Mouse (Mus musculus): Measurements from ENCODE around the gene Acot11. TPM values are rescaled to one million over a fixed set of nuclear protein-coding genes. Genes with fewer than 3 reads are reported as not detected.
A peak's percentile ranks its signal among the peaks of the same experiment; 100 is the strongest.
"Not testable (repeated sequence)": the region's sequence is repeated elsewhere in the genome, so short reads cannot be mapped to it uniquely, and the experiment has no call there.

The Acot11 gene
- polyA plus RNA-seq, 1 experiment from 2014 or later: 1.4 TPM

DNA sequence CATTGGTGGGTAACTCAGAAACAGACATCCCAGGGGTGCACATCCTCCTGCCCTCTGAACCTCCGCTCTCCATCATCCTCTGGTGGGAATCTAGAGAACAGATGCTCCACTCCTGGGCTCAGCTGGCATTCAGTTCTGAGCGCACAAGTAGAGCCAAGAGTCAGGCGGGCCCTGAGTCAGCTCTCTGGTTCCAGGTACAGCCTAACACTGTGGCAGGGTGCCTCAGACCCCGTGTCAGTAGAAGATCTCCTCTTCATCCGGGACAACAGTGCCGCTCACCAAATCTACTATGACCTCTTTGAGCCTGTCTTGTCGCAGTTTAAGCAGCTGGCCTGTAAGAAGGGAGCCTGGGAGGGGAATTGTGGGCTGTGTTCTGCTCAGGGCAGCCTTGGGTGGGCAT is 58.9 kb downstream of the Acot11 start:
- Histone ChIP-seq H3K9ac (ENCODE audit: low read length) (no peak overlapping the region), H3K4me1 (ENCODE audit: control insufficient read depth, insufficient read depth, low read length) (no peaks in the 10 kb centered on the region), H3K4me2 (ENCODE audit: low read depth) (no peak overlapping the region), H3K9me3 (ENCODE audit: control insufficient read depth, low read length) (no peaks in the 10 kb centered on the region), H3K36me3 (ENCODE audit: control insufficient read depth, insufficient read depth, low read length) (no peaks in the 10 kb centered on the region), H3K27me3 (ENCODE audit: control insufficient read depth, insufficient read depth, low read length) (no peaks in the 10 kb centered on the region), H3K27ac (ENCODE audit: low read depth, low read length) (no peak overlapping the region), H3K4me3 (ENCODE audit: low read depth, low read length) (no peak overlapping the region)
- 83% methylated on average over 7 of the region's 7 CpGs for WGBS
- no peak for ATAC-seq (ENCODE audit: insufficient read depth, low FRiP score, low TSS enrichment)
- DNase-seq (ENCODE audit: low spot score): no peak

DNA sequence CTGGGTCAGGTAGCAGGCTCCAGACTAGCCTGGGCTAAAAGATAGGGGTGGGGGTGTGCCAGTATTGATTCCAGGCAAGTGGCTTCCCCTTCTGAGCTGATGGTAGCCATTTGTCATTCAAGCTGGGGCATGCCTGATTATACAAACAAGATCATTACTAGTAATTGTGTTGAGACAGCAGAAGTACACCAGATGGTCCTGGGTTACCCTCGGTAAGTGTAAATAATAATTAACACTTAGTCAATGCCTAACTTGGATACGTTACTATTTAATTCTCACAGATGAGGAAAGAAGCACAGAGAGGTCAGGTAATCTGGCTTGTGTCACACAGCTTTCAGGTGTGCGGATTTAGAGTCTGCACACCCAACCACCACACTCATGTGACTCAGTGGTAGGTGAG is 66.9 kb downstream of the Acot11 start:
- H3K4me1 ChIP-seq (ENCODE audit: control insufficient read depth, insufficient read depth, low read length): no peaks in the 10 kb centered on the region
- H3K36me3 ChIP-seq (ENCODE audit: control insufficient read depth, insufficient read depth, low read length): no peaks in the 10 kb centered on the region
- H3K27ac ChIP-seq (ENCODE audit: low read depth, low read length): no peak overlapping the region
- DNase-seq (ENCODE audit: low spot score) (no peak), ATAC-seq (ENCODE audit: insufficient read depth, low FRiP score, low TSS enrichment) (no peak)
- H3K4me3 ChIP-seq (ENCODE audit: low read depth, low read length): no peak overlapping the region
- WGBS: 65% methylated on average over 3 of the region's 3 CpGs
- H3K9ac ChIP-seq (ENCODE audit: low read length): no peak overlapping the region
- H3K27me3 ChIP-seq (ENCODE audit: control insufficient read depth, insufficient read depth, low read length): no peaks in the 10 kb centered on the region
- H3K4me2 ChIP-seq (ENCODE audit: low read depth): no peak overlapping the region
- H3K9me3 ChIP-seq (ENCODE audit: control insufficient read depth, low read length): no peaks in the 10 kb centered on the region

DNA sequence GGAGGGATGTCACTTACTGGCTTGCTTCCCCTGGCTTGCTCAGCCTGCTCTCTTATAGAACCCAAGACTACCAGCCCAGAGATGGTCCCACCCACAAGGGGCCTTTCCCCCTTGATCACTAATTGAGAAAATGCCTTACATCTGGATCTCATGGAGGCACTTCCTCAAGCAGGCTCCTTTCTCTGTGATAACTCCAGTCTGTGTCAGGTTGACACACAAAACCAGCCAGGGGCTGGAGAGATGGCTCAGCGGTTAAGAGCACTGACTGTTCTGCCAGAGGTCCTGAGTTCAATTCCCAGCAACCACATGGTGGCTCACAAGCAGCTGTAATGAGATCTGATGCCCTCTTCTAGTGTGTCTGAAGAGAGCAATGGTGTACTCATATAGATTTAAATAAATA is 67.9 kb downstream of the Acot11 start:
- not testable (repeated sequence) for ATAC-seq (ENCODE audit: insufficient read depth, low FRiP score, low TSS enrichment); H3K27ac ChIP-seq (ENCODE audit: low read depth, low read length)
- WGBS: 86% methylated on average over 1 of the region's 1 CpGs

DNA sequence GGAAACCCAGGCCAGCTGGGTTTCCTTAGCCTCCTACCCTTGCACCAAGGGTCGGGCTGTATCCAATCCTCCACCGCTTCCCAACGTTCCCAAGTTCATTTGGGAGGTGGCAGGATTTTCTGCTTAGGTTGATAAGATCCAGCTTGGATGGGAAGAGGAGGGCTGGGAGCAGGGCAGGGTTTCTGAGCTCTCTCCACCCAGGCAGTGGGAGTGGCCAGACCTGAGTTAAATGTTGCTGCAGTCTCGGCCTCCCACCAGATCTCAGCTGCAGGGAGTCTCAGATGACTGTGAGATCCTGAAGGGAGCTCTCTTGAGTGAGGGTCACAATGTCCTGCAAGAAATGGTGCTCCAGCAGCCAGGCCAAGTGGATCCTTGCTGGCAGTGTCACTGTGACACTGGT is 71.2 kb downstream of the Acot11 start, which contains the start of gene Fam151a:
Fam151a (plus strand) TSS at position 254 of the 400 bp plus-strand sequence.
- WGBS: 63% methylated on average over 4 of the region's 4 CpGs
- Histone ChIP-seq H3K4me1 (ENCODE audit: control insufficient read depth, insufficient read depth, low read length) (no peaks in the 10 kb centered on the region), H3K4me3 (ENCODE audit: low read depth, low read length) (no peak within 1 kb of the TSS), H3K4me2 (ENCODE audit: low read depth) (no peak within 1 kb of the TSS), H3K9me3 (ENCODE audit: control insufficient read depth, low read length) (no peaks in the 10 kb centered on the region), H3K27ac (ENCODE audit: low read depth, low read length) (no peak within 1 kb of the TSS), H3K27me3 (ENCODE audit: control insufficient read depth, insufficient read depth, low read length) (no peaks in the 10 kb centered on the region), H3K9ac (ENCODE audit: low read length) (no peak within 1 kb of the TSS), H3K36me3 (ENCODE audit: control insufficient read depth, insufficient read depth, low read length) (no peaks in the 10 kb centered on the region)
- DNase-seq (ENCODE audit: low spot score): no peak
- ATAC-seq (ENCODE audit: insufficient read depth, low FRiP score, low TSS enrichment): no peak

More for the DNA sequence above, 67.9 kb downstream of the Acot11 start:
- H3K4me2 ChIP-seq (ENCODE audit: low read depth); H3K9ac ChIP-seq (ENCODE audit: low read length); H3K9me3 ChIP-seq (ENCODE audit: control insufficient read depth, low read length); H3K27me3 ChIP-seq (ENCODE audit: control insufficient read depth, insufficient read depth, low read length); DNase-seq (ENCODE audit: low spot score); H3K4me1 ChIP-seq (ENCODE audit: control insufficient read depth, insufficient read depth, low read length); H3K36me3 ChIP-seq (ENCODE audit: control insufficient read depth, insufficient read depth, low read length); H3K4me3 ChIP-seq (ENCODE audit: low read depth, low read length): not testable (repeated sequence)

DNA sequence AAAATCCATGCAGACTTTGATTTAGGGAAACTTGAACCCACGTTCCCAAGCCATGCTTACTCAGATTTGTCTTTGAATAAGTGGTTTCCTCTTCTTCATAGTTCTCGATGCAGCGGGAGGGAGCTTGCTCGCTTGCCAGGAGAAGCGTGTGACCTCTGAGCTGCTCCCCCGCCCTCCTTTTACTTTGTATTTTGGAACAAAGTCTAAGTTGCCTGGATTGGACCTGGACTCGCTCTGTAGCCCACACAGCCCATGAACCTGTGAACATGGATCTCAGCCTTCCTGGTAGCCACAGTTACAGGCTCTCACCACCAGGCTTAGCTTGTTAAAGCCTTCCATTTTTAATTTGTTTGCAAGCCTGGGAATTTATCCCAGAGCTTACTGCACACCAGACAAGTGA is 74.0 kb downstream of the Acot11 start, which contains the start of gene Mroh7:
Mroh7 (minus strand) TSS at position 112 of the 400 bp plus-strand sequence.
- Histone ChIP-seq H3K9ac (ENCODE audit: low read length) (no peak within 1 kb of the TSS), H3K27me3 (ENCODE audit: control insufficient read depth, insufficient read depth, low read length) (no peaks in the 10 kb centered on the region), H3K9me3 (ENCODE audit: control insufficient read depth, low read length) (no peaks in the 10 kb centered on the region), H3K4me1 (ENCODE audit: control insufficient read depth, insufficient read depth, low read length) (no peaks in the 10 kb centered on the region), H3K27ac (ENCODE audit: low read depth, low read length) (no peak within 1 kb of the TSS), H3K4me2 (ENCODE audit: low read depth) (no peak within 1 kb of the TSS), H3K4me3 (ENCODE audit: low read depth, low read length) (no peak within 1 kb of the TSS), H3K36me3 (ENCODE audit: control insufficient read depth, insufficient read depth, low read length) (no peaks in the 10 kb centered on the region)
- ATAC-seq (ENCODE audit: insufficient read depth, low FRiP score, low TSS enrichment): no peak
- 83% methylated on average over 7 of the region's 7 CpGs for WGBS
- DNase-seq (ENCODE audit: low spot score): no peak

DNA sequence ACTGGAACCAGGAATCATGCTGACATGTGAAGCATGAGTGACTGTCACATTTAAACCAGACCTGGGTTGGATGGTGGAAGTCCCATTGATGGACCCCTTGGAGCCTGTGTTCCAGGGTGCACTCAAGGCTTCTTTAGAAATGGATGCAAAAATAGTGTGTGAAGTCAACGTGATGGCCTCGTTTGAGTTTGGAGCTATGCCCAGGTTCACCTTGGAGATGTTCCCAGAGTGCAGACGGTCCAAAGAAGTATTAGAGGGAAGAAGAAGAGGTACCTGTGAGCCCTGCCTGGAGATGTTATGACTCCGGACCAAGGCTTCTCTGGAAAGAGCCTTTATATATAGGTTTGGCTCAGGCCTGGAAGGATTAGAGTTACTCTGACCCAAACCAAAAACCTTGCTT is 84.2 kb downstream of the Acot11 start:
- Histone ChIP-seq H3K4me1 (ENCODE audit: control insufficient read depth, insufficient read depth, low read length) (no peaks in the 10 kb centered on the region), H3K27me3 (ENCODE audit: control insufficient read depth, insufficient read depth, low read length) (no peaks in the 10 kb centered on the region), H3K36me3 (ENCODE audit: control insufficient read depth, insufficient read depth, low read length) (no peaks in the 10 kb centered on the region), H3K4me2 (ENCODE audit: low read depth) (no peak overlapping the region), H3K9ac (ENCODE audit: low read length) (no peak overlapping the region), H3K4me3 (ENCODE audit: low read depth, low read length) (no peak overlapping the region), H3K27ac (ENCODE audit: low read depth, low read length) (no peak overlapping the region), H3K9me3 (ENCODE audit: control insufficient read depth, low read length) (no peaks in the 10 kb centered on the region)
- WGBS: 91% methylated on average over 4 of the region's 4 CpGs
- ATAC-seq (ENCODE audit: insufficient read depth, low FRiP score, low TSS enrichment) (no peak), DNase-seq (ENCODE audit: low spot score) (no peak)

DNA sequence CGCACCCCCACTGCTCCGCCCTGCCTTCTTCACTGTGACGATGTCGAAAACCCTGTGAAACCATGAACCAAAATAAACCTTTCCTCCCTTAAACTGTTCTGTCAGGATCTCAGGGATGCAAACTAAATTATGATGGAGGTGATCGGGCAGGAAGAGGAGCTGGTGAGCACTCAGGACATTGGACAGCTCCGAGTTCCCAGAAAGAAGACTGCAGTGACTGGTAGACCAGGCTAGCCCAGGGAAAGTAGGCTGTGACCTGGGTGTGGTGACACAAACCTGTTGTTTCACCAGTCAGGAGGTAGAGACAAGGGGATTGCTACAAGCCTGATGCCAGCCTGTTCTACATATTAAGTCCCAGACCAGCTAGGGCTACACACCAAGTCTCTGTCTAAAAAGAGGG is 91.2 kb downstream of the Acot11 start:
- Histone ChIP-seq H3K9ac (ENCODE audit: low read length) (no peak overlapping the region), H3K27me3 (ENCODE audit: control insufficient read depth, insufficient read depth, low read length) (no peaks in the 10 kb centered on the region), H3K4me1 (ENCODE audit: control insufficient read depth, insufficient read depth, low read length) (no peaks in the 10 kb centered on the region), H3K4me3 (ENCODE audit: low read depth, low read length) (no peak overlapping the region), H3K4me2 (ENCODE audit: low read depth) (no peak overlapping the region), H3K9me3 (ENCODE audit: control insufficient read depth, low read length) (no peaks in the 10 kb centered on the region), H3K36me3 (ENCODE audit: control insufficient read depth, insufficient read depth, low read length) (no peaks in the 10 kb centered on the region), H3K27ac (ENCODE audit: low read depth, low read length) (no peak overlapping the region)
- DNase-seq (ENCODE audit: low spot score) (no peak), ATAC-seq (ENCODE audit: insufficient read depth, low FRiP score, low TSS enrichment) (no peak)
- 90% methylated on average over 6 of the region's 6 CpGs for WGBS

DNA sequence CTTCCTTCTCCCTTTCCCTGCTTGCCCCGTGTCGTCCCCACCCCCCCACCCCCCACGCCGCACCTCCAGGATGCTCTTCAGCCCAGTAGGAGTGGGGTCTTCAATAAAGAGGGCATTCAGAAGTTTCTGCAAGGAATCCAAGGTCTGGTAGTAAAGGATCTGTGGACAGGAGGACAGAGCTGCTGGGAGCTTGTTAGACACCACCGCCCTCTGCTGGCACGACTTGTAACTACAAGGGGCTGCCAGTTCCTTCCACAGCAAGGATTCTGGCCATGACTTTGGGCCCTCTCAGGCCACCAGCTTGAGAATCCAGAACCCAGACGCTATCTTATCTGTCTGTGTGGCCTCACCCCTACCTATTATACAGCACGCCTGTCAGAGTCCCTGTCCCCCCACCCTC is 96.4 kb downstream of the Acot11 start:
- no peaks in the 10 kb centered on the region for H3K4me1 ChIP-seq (ENCODE audit: control insufficient read depth, insufficient read depth, low read length)
- DNase-seq (ENCODE audit: low spot score): peak; percentile 78
- no peak overlapping the region for H3K4me3 ChIP-seq (ENCODE audit: low read depth, low read length)
- 3% methylated on average over 8 of the region's 8 CpGs for WGBS
- no peaks in the 10 kb centered on the region for H3K27me3 ChIP-seq (ENCODE audit: control insufficient read depth, insufficient read depth, low read length)
- no peak overlapping the region for H3K27ac ChIP-seq (ENCODE audit: low read depth, low read length)
- H3K4me2 ChIP-seq (ENCODE audit: low read depth): no peak overlapping the region
- no peaks in the 10 kb centered on the region for H3K9me3 ChIP-seq (ENCODE audit: control insufficient read depth, low read length)
- ATAC-seq (ENCODE audit: insufficient read depth, low FRiP score, low TSS enrichment): no peak
- H3K36me3 ChIP-seq (ENCODE audit: control insufficient read depth, insufficient read depth, low read length): no peaks in the 10 kb centered on the region
- no peak overlapping the region for H3K9ac ChIP-seq (ENCODE audit: low read length)

DNA sequence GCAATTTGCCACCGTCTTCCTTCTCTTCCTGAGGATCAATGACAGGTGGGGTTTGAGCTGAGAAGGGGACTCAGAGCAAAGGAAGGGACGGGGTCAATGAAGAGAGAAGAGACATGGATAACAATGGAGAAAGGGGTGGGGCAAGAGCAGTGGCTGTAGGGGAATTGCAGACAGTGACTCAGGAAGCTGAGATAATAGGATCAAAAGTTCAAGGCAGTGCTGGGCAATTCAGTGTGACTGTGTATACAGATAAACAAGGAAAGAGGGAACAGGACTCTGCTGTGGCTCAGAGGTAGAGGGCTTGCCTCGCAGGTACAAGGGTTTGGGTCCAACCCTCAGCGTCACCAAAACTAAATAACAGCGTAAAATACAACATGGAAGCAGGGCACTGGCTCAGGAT is 96.8 kb downstream of the Acot11 start:
- ATAC-seq (ENCODE audit: insufficient read depth, low FRiP score, low TSS enrichment) (no peak), DNase-seq (ENCODE audit: low spot score) (no peak)
- Histone ChIP-seq H3K4me2 (ENCODE audit: low read depth) (no peak overlapping the region), H3K9ac (ENCODE audit: low read length) (no peak overlapping the region), H3K36me3 (ENCODE audit: control insufficient read depth, insufficient read depth, low read length) (no peaks in the 10 kb centered on the region), H3K27me3 (ENCODE audit: control insufficient read depth, insufficient read depth, low read length) (no peaks in the 10 kb centered on the region), H3K4me3 (ENCODE audit: low read depth, low read length) (no peak overlapping the region), H3K9me3 (ENCODE audit: control insufficient read depth, low read length) (no peaks in the 10 kb centered on the region), H3K4me1 (ENCODE audit: control insufficient read depth, insufficient read depth, low read length) (no peaks in the 10 kb centered on the region), H3K27ac (ENCODE audit: low read depth, low read length) (no peak overlapping the region)
- WGBS: 40% methylated on average over 5 of the region's 5 CpGs

Data from neural tube, embryonic 11.5 days (tissue).